Mouse (Mus musculus) megakaryocyte progenitor cell, adult 5-6 weeks (primary cell): ENCODE data around the gene Cep170b. TPM values are rescaled to one million over a fixed set of nuclear protein-coding genes. Genes with fewer than 3 reads are reported as not detected.

Experiments
- total RNA-seq, 2 experiments: library from RNA; stranded (forward) in 1 of 2; stranded (reverse) in 1 of 2; fragments of 157-497, 149-512 nt in 1 of 2; fragments of 200-1000 nt in 1 of 2; gene quantifications; 2 replicates each; pipeline versions ENCODE4 v1.2.3 to v1.2.4; 2015 to 2017

Cep170b gene
- total RNA-seq, 2 experiments from 2014 or later: 2.1 to 4.7 TPM

Other genes with a start within 250 kb of the Cep170b start
- gene A530016L24Rik, start 231.0 kb upstream of the Cep170b start, total RNA-seq (2015): not detected in 2 replicates
- not detected in 2 replicates for gene A530016L24Rik, start 231.0 kb upstream of the Cep170b start, total RNA-seq (2017)
- not detected in 2 replicates for gene Tmem179, start 203.7 kb upstream of the Cep170b start, total RNA-seq (2015)
- gene Tmem179, start 203.7 kb upstream of the Cep170b start, total RNA-seq (2017): not detected in 2 replicates
- gene Inf2, start 131.7 kb upstream of the Cep170b start, total RNA-seq (2015): 11.0 and 13.6 TPM in 2 replicates
- 4.8 and 7.1 TPM in 2 replicates for gene Inf2, start 131.7 kb upstream of the Cep170b start, total RNA-seq (2017)
- gene Adssl1, start 100.4 kb upstream of the Cep170b start, total RNA-seq (2015): 113 and 131 TPM in 2 replicates
- 113 and 126 TPM in 2 replicates for gene Adssl1, start 100.4 kb upstream of the Cep170b start, total RNA-seq (2017)
- 163 and 168 TPM in 2 replicates for gene Siva1, start 75.8 kb upstream of the Cep170b start, total RNA-seq (2015)
- gene Siva1, start 75.8 kb upstream of the Cep170b start, total RNA-seq (2017): 291 and 325 TPM in 2 replicates
- gene Akt1, start 45.6 kb upstream of the Cep170b start, total RNA-seq (2015): 84.3 and 85.6 TPM in 2 replicates
- 74.8 and 96.1 TPM in 2 replicates for gene Akt1, start 45.6 kb upstream of the Cep170b start, total RNA-seq (2017)
- 1.8 and 2.1 TPM in 2 replicates for gene Zbtb42, start 41.6 kb upstream of the Cep170b start, total RNA-seq (2015)
- gene Zbtb42, start 41.6 kb upstream of the Cep170b start, total RNA-seq (2017): 0.54 and 0.92 TPM in 2 replicates
- gene Pld4, start 40.2 kb downstream of the Cep170b start, total RNA-seq (2015): 26.6 and 48.3 TPM in 2 replicates
- 16.4 and 26.7 TPM in 2 replicates for gene Pld4, start 40.2 kb downstream of the Cep170b start, total RNA-seq (2017)
- gene Ahnak2, start 82.2 kb downstream of the Cep170b start, total RNA-seq (2015): not detected in 2 replicates
- gene Ahnak2, start 82.2 kb downstream of the Cep170b start, total RNA-seq (2017): not detected in 2 replicates
- gene Clba1, start 88.5 kb downstream of the Cep170b start, total RNA-seq (2015): 0.39 and 0.52 TPM in 2 replicates
- 0.87 and 1.0 TPM in 2 replicates for gene Clba1, start 88.5 kb downstream of the Cep170b start, total RNA-seq (2017)
- gene Cdca4, start 109.0 kb downstream of the Cep170b start, total RNA-seq (2015): 64.3 and 68.9 TPM in 2 replicates
- 56.8 and 63.6 TPM in 2 replicates for gene Cdca4, start 109.0 kb downstream of the Cep170b start, total RNA-seq (2017)
- gene Gpr132, start 147.8 kb downstream of the Cep170b start, total RNA-seq (2015): 11.4 and 14.1 TPM in 2 replicates
- 5.7 and 6.1 TPM in 2 replicates for gene Gpr132, start 147.8 kb downstream of the Cep170b start, total RNA-seq (2017)
- gene Jag2, start 209.3 kb downstream of the Cep170b start, total RNA-seq (2015): 0.64 and 0.78 TPM in 2 replicates
- gene Jag2, start 209.3 kb downstream of the Cep170b start, total RNA-seq (2017): 2.4 and 4.5 TPM in 2 replicates
- gene Nudt14, start 221.7 kb downstream of the Cep170b start, total RNA-seq (2015): 12.6 and 13.4 TPM in 2 replicates
- 14.8 TPM in 2 replicates for gene Nudt14, start 221.7 kb downstream of the Cep170b start, total RNA-seq (2017)